Mouse (Mus musculus): ENCODE data around the gene Paox.

DNA sequence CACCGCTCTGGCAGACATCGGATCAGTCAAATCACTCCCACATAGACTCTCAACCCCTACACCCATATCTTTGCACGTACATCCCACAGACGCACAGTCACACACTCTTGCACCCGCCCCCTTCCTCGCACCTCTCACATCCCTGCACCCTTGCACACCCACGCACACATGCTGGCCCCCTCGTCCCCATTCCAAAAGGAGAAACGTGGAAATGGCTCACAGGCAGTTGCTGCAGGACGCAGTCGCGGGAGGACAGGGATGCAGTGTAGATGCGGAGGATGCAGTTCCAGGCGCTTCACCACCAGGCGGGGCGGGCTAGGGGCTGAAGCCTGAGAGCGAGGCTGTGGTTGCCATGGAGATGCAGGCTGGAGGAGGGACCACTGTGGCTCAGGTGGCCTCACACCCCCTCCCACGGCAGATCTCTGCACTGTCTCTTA lies 33.3 kb upstream of the Paox start, which contains the start of gene Caly:
- TF ChIP-seq CTCF (IDR thresholded peaks at IDR 0.05; ENCODE audit: extremely low read depth, insufficient read depth, insufficient read length, insufficient replicate concordance) (no peak), POLR2A (IDR thresholded peaks at IDR 0.05; ENCODE audit: low read depth, low read length) (no peak)
